Mouse (Mus musculus) neural tube, embryonic 14.5 days (tissue): ENCODE data around the gene Rapgefl1. TPM values are rescaled to one million over a fixed set of nuclear protein-coding genes. Genes with fewer than 3 reads are reported as not detected.

ENCODE experiments used
- ATAC-seq: fragments of 200-750 bp; cut with Nextera tagmentation; 2 replicates; pipeline ENCODE4 v1.8.0; 2017; ENCODE audit warnings: low read depth, mild to moderate bottlenecking, moderate TSS enrichment, moderate library complexity
- H3K27ac ChIP-seq: fragments of 300-500 bp; sonication (generic); 2 replicates; pipeline ENCODE4 v1.5.1; 2014; ENCODE audit warnings: low read depth, mild to moderate bottlenecking, control low read depth, low read length, moderate library complexity, mixed read lengths
- H3K27me3 ChIP-seq: fragments of 300-500 bp; sonication (generic); 2 replicates; pipeline ENCODE4 v1.6.1; 2014; ENCODE audit warnings: low read length; ENCODE audit not compliant: control insufficient read depth, insufficient read depth
- H3K36me3 ChIP-seq: fragments of 300-500 bp; sonication (generic); 2 replicates; pipeline ENCODE4 v1.6.1; 2014; ENCODE audit warnings: low read length, mixed read lengths; ENCODE audit not compliant: control insufficient read depth, insufficient read depth
- H3K4me1 ChIP-seq: fragments of 300-500 bp; sonication (generic); 2 replicates; pipeline ENCODE4 v1.6.1; 2014; ENCODE audit warnings: low read length; ENCODE audit not compliant: control insufficient read depth, insufficient read depth
- H3K4me2 ChIP-seq: fragments of 300-500 bp; sonication (generic); 2 replicates; pipeline ENCODE4 v1.6.1; 2014; ENCODE audit warnings: mild to moderate bottlenecking, low read depth, low read length, control low read depth
- H3K4me3 ChIP-seq: fragments of 300-500 bp; sonication (generic); 2 replicates; pipeline ENCODE4 v1.5.1; 2014; ENCODE audit warnings: low read depth, low read length, control low read depth, mixed read lengths
- H3K9ac ChIP-seq: fragments of 300-500 bp; sonication (generic); replicated peaks from 2 replicates; pipeline ENCODE4 v1.6.1; 2014; ENCODE audit warnings: low read depth, mild to moderate bottlenecking, control low read depth, low read length, mixed read lengths
- H3K9me3 ChIP-seq: fragments of 300-500 bp; sonication (generic); 2 replicates; pipeline ENCODE4 v1.6.1; 2016; ENCODE audit warnings: low read length; ENCODE audit not compliant: control insufficient read depth
- WGBS: fragments of 180-500 bp; shearing (Covaris S2); extraction: QIAGEN DNeasy Blood & Tissue Kit; methylation state at CpG from one replicate; pipeline ENCODE4 v1.1.7; 2014; 5-methylcytosine and 5-hydroxymethylcytosine counted together
- polyA plus RNA-seq: library from polyadenylated mRNA; unstranded; fragments of >200 nt; fragmentation: Nextera tagmentation; extraction: Ambion mirVana; gene quantifications from 2 replicates; pipeline ENCODE4 v1.2.1, GENCODE M21; 2014

The Rapgefl1 gene
- polyA plus RNA-seq: 13.9 and 18.6 TPM in 2 replicates

GRCm38 (mm10) chr11:98836651-98837141 is at the start of gene Rapgefl1:
TSS of gene Rapgefl1 (plus strand) at chr11:98836785.
- ATAC-seq: peak; percentile 92
- H3K9ac ChIP-seq: peak within 1 kb of the TSS; percentile 88
- no peaks in the 10 kb centered on the region for H3K9me3 ChIP-seq
- peak within 1 kb of the TSS; percentile 79 for H3K4me3 ChIP-seq
- peaks cover 27% of the 10 kb centered on the region for H3K36me3 ChIP-seq
- no peaks in the 10 kb centered on the region for H3K27me3 ChIP-seq
- peaks cover 6% of the 10 kb centered on the region; the same call in 1 of the 2 replicates for H3K4me1 ChIP-seq
- peak within 1 kb of the TSS; percentile 83 for H3K4me2 ChIP-seq
- WGBS: under 1% methylated on average over 40 of the region's 48 CpGs
- peak within 1 kb of the TSS; percentile 60; the same call in 1 of the 2 replicates for H3K27ac ChIP-seq

DNA sequence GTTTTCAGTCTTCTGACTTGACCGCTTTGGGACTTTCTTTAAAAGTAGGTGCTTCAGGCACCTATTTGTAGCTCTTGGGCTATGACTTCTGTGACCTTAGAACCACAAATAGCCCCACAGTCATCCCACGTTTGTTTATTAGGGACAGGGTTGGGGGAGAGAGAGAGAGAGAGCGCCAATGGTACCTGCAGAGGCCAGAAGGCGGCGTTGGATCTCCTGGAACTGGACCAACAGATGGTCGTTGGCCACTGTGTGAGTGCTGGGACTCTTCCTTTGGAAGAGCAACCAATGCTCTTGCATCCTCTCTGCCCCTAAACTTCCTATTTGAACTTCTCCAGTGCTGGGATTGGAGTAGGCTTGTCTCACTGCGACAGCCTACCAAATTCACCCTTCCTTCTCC is 49.4 kb upstream of the Rapgefl1 start:
- Histone ChIP-seq H3K27ac (no peak overlapping the region), H3K27me3 (no peaks in the 10 kb centered on the region), H3K9me3 (no peaks in the 10 kb centered on the region), H3K4me2 (no peak overlapping the region), H3K36me3 (no peaks in the 10 kb centered on the region; the same call in 1 of the 2 replicates), H3K9ac (no peak overlapping the region), H3K4me1 (peaks cover 25% of the 10 kb centered on the region; the same call in 1 of the 2 replicates), H3K4me3 (no peak overlapping the region)
- no peak for ATAC-seq
- WGBS: 33% methylated on average over 7 of the region's 7 CpGs

DNA sequence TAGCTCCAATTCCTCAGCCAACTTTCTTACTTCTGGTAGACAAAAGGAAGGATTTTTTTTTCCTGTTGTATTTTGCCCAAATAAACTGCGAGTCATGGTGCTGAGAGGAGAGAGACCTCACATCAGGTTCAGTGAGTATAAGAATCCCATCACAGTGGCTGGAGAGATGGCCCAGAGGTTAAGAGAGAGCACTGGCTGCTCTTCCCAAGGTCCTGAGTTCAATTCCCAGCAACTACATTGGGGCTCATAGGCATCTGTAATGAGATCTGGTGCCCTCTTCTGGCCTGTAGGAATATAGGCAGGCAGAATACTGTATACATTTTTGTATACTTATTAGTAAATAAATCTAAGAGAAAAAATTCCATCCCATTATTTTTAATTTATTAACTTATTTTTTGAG is 48.9 kb upstream of the Rapgefl1 start:
- H3K36me3 ChIP-seq: no peaks in the 10 kb centered on the region; the same call in 1 of the 2 replicates
- no peaks in the 10 kb centered on the region for H3K9me3 ChIP-seq
- H3K9ac ChIP-seq: no peak overlapping the region
- no peak overlapping the region for H3K4me3 ChIP-seq
- H3K27ac ChIP-seq: no peak overlapping the region
- H3K27me3 ChIP-seq: no peaks in the 10 kb centered on the region
- WGBS: 91% methylated on average over 1 of the region's 1 CpGs
- no peak overlapping the region for H3K4me2 ChIP-seq
- ATAC-seq: no peak
- H3K4me1 ChIP-seq: peaks cover 21% of the 10 kb centered on the region; the same call in 1 of the 2 replicates

DNA sequence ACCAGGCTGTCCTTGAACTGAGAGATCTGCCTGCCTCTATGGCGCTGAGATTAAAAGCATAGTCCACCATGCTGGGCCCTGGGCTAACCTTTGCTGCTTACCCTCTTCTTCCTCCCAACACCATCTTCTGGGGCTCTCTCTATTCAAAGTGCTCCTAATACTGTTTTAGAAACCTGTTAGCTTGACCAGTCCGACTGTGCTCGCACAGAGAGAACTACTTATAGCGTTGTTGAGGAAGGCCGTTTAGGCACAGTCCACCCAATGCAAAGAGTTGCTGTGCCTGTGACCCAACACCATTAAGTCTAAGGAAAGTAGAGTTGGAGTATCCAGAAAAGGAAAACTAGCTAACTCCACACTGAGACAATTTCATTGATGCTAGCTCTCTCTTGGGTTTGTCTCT is 48.4 kb upstream of the Rapgefl1 start:
- Histone ChIP-seq H3K9ac (no peak overlapping the region), H3K27ac (peak overlapping the region; percentile 12; the same call in 1 of the 2 replicates), H3K27me3 (no peaks in the 10 kb centered on the region), H3K9me3 (no peaks in the 10 kb centered on the region), H3K4me3 (no peak overlapping the region), H3K4me1 (peaks cover 16% of the 10 kb centered on the region; the same call in 1 of the 2 replicates), H3K4me2 (peak overlapping the region; percentile 78; the same call in 1 of the 2 replicates), H3K36me3 (no peaks in the 10 kb centered on the region; the same call in 1 of the 2 replicates)
- ATAC-seq: no peak
- 92% methylated on average over 5 of the region's 5 CpGs for WGBS

DNA sequence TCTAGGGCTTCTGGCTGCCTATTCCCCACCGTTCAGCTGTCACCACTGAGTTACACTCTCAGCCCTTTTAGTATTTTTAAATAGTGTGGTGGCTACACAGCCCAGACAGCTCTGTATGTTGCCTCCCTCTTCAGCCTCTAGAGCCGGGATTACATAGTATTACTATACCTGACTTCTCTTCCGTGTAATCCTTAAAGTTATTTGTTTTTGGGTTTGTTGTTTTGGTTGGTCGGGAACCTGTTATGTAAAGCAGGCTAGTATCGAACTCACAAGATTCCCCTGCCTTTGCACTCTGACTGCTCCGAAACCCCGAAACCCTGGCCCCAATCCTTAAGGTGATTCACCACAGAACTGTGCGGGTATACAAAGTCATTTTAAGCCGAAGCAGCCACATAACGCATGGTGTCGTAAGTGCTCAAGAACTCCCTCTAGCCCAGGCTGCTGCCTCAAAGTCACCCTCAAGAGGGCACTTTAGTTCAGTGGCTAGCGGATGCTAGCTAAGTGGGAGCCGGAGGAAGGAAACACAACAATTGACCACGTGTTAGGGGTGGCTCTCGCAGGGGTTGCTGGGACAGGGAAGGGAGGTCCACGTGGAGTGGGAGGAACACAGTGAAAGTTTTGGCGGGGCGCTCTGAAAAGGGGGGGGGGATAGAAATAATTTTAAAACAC is 47.9 kb upstream of the Rapgefl1 start:
- peak overlapping the region; percentile 78 for H3K4me2 ChIP-seq
- peaks cover 13% of the 10 kb centered on the region for H3K4me1 ChIP-seq
- H3K9ac ChIP-seq: no peak overlapping the region
- H3K27ac ChIP-seq: peak overlapping the region; percentile 12; the same call in 1 of the 2 replicates
- H3K4me3 ChIP-seq: peak overlapping the region; percentile 29; the same call in 1 of the 2 replicates
- peak; percentile 70; the same call in 1 of the 2 replicates for ATAC-seq
- H3K9me3 ChIP-seq: no peaks in the 10 kb centered on the region
- 13% methylated on average over 18 of the region's 18 CpGs for WGBS
- H3K27me3 ChIP-seq: no peaks in the 10 kb centered on the region
- H3K36me3 ChIP-seq: no peaks in the 10 kb centered on the region

DNA sequence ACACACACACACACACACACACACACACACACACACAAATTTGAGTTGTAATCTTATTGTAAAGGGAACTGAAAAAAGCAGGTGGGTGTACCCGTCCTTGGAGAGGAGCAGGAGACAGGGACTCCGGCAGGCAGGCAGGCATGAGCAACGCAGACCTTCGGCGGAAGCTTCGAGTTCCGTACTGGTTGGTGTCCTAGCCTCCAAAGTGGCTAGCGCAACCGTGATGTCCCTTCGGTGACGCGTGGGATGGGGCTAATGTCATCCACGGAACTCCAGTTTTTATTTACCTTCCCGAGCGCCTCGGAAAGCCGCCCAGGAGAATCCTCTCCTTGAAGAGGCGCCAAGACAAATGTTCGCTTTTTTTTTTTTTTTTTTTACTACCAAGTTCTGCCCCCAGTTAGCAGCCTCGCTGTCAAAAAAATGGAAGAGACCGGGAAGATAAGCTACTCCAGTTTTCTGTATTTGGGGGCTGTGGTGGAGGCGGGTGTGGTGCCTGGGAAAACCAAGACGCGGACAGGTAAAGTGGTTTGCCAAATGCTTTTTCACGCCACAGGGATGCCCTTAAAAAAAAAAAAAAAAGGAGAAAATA is 47.3 kb upstream of the Rapgefl1 start:
- H3K36me3 ChIP-seq: no peaks in the 10 kb centered on the region
- H3K9me3 ChIP-seq: no peaks in the 10 kb centered on the region
- H3K27ac ChIP-seq: no peak overlapping the region
- no peaks in the 10 kb centered on the region for H3K27me3 ChIP-seq
- ATAC-seq: peak; percentile 23; the same call in 1 of the 2 replicates
- H3K4me1 ChIP-seq: peaks cover 15% of the 10 kb centered on the region
- peak overlapping the region; percentile 78 for H3K4me2 ChIP-seq
- peak overlapping the region; percentile 29 for H3K4me3 ChIP-seq
- WGBS: 2% methylated on average over 25 of the region's 25 CpGs
- 0 out of 2 replicates have a peak overlapping the region, but pooled peaks have one; percentile 37 for H3K9ac ChIP-seq

DNA sequence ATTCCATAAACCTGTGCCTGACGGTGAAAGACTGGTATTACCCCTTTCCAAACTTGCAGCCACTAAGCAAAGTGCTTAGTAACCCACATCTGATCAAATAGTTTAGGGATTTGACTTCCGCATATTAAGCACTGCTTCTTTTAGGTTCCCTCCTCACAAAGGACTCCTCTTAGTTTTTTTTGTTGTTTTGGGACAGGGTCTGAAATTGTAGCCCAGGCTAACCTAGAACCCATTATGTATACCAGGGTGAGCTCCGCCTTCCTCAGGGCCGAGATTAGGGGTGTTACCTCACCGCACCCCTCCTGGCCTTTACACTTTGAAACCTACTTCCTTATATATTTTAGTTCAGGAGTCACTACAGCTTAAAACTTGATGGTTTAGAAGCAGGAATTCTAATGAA is 46.8 kb upstream of the Rapgefl1 start:
- H3K4me3 ChIP-seq: no peak overlapping the region; the same call in 1 of the 2 replicates
- 46% methylated on average over 5 of the region's 5 CpGs for WGBS
- H3K4me1 ChIP-seq: peaks cover 15% of the 10 kb centered on the region
- no peaks in the 10 kb centered on the region for H3K9me3 ChIP-seq
- H3K27me3 ChIP-seq: no peaks in the 10 kb centered on the region
- ATAC-seq: no peak
- H3K27ac ChIP-seq: no peak overlapping the region
- H3K9ac ChIP-seq: no peak overlapping the region
- H3K36me3 ChIP-seq: no peaks in the 10 kb centered on the region
- peak overlapping the region; percentile 78 for H3K4me2 ChIP-seq

GRCm38 (mm10) chr11:98790631-98791205 is 45.9 kb upstream of the Rapgefl1 start:
- no peak overlapping the region for H3K27ac ChIP-seq
- no peak overlapping the region for H3K4me2 ChIP-seq
- ATAC-seq: no peak
- H3K4me1 ChIP-seq: peaks cover 12% of the 10 kb centered on the region
- no peak overlapping the region for H3K9ac ChIP-seq
- 83% methylated on average over 5 of the region's 5 CpGs for WGBS
- no peaks in the 10 kb centered on the region for H3K36me3 ChIP-seq
- H3K4me3 ChIP-seq: no peak overlapping the region
- no peaks in the 10 kb centered on the region for H3K27me3 ChIP-seq
- H3K9me3 ChIP-seq: no peaks in the 10 kb centered on the region
